Mouse (Mus musculus): ENCODE measurements around the gene Zbtb2.

- TF ChIP-seq CTCF (IDR thresholded peaks at IDR 0.05; ENCODE audit: low read depth): no peak
- no peak for TF ChIP-seq EP300 (IDR thresholded peaks at IDR 0.05; ENCODE audit: low read depth)
These were observed 33.3 kb downstream of the Zbtb2 start for GRCm38 (mm10) chr10:4354371-4355260.
